ENCODE assay signal across 13 mouse cellular contexts in genomic region chr4:54387460-54387859, GRCm38 (mm10).
DNase-seq lines count a peak whose midpoint lies in the region; ATAC-seq and TF ChIP-seq lines count a peak whose summit lies in the region.
"Had no signal": no experiment of that assay in that cellular context is flagged by ENCODE, and none has a peak within 500 bp of the region (broad histone marks: within the 10 kb centered on the region; RNA-seq: fewer than 3 reads in every experiment).

No protein-coding gene starts in this region.

- H3K4me2 ChIP-seq in neural tube, embryonic 15.5 days = no peak overlapping the region
- no peak overlapping the region for H3K4me2 ChIP-seq in midbrain, embryonic 12.5 days (replicated peaks)
- H3K4me2 ChIP-seq in stomach, postnatal 0 days (replicated peaks; ENCODE audit: low read depth) = no peak overlapping the region
- H3K4me2 ChIP-seq: limb, embryonic 12.5 days had no signal

- TF ChIP-seq EP300 in stomach, postnatal 0 days (optimal IDR thresholded peaks at IDR 0.05) = no peak

- H3K9me3 ChIP-seq in neural tube, embryonic 15.5 days (replicated peaks) = no peaks in the 10 kb centered on the region
- H3K9me3 ChIP-seq in hindbrain, embryonic 10.5 days = no peaks in the 10 kb centered on the region
- no peaks in the 10 kb centered on the region for H3K9me3 ChIP-seq in midbrain, embryonic 12.5 days
- H3K9me3 ChIP-seq in stomach, postnatal 0 days (ENCODE audit: control insufficient read depth, low read length) = no peaks in the 10 kb centered on the region
- H3K9me3 ChIP-seq: limb, embryonic 12.5 days had no signal

- H3K9ac ChIP-seq in neural tube, embryonic 15.5 days (replicated peaks) = no peak overlapping the region
- H3K9ac ChIP-seq in midbrain, embryonic 12.5 days (replicated peaks) = no peak overlapping the region
- H3K9ac ChIP-seq in stomach, postnatal 0 days (ENCODE audit: low read length) = no peak overlapping the region
- H3K9ac ChIP-seq: limb, embryonic 12.5 days had no signal

- H3K4me3 ChIP-seq in neural tube, embryonic 15.5 days (replicated peaks) = no peak overlapping the region
- no peak overlapping the region for H3K4me3 ChIP-seq in hindbrain, embryonic 10.5 days
- no peak overlapping the region for H3K4me3 ChIP-seq in midbrain, embryonic 12.5 days
- H3K4me3 ChIP-seq in stomach, postnatal 0 days (ENCODE audit: low read depth, low read length) = no peak overlapping the region
- H3K4me3 ChIP-seq: limb, embryonic 12.5 days had no signal

- H3K36me3 ChIP-seq in neural tube, embryonic 15.5 days = no peaks in the 10 kb centered on the region
- no peaks in the 10 kb centered on the region for H3K36me3 ChIP-seq in hindbrain, embryonic 10.5 days
- no peaks in the 10 kb centered on the region for H3K36me3 ChIP-seq in midbrain, embryonic 12.5 days
- no peaks in the 10 kb centered on the region for H3K36me3 ChIP-seq in stomach, postnatal 0 days (ENCODE audit: control insufficient read depth, insufficient read depth, low read length)
- H3K36me3 ChIP-seq: limb, embryonic 12.5 days had no signal

- no peak for TF ChIP-seq CTCF in stomach, postnatal 0 days (IDR thresholded peaks at IDR 0.05; ENCODE audit: low read depth)

- no peak for ATAC-seq in neural tube, embryonic 15.5 days (ENCODE audit: low FRiP score)
- 0 out of 2 replicates have a peak, but pooled peaks have one; percentile 34 for ATAC-seq in midbrain, embryonic 12.5 days (ENCODE audit: low FRiP score, low read depth)
- peak; percentile 68 for ATAC-seq in stomach, postnatal 0 days (ENCODE audit: low FRiP score, low TSS enrichment)

- H3K4me1 ChIP-seq in neural tube, embryonic 15.5 days = peaks cover 3% of the 10 kb centered on the region; the same call in 1 of the 2 replicates
- H3K4me1 ChIP-seq in hindbrain, embryonic 10.5 days (replicated peaks) = 0 out of 2 replicates have a peak, but pooled peaks cover 9% of the 10 kb centered on the region
- peaks cover 17% of the 10 kb centered on the region for H3K4me1 ChIP-seq in midbrain, embryonic 12.5 days
- no peaks in the 10 kb centered on the region for H3K4me1 ChIP-seq in stomach, postnatal 0 days (replicated peaks; ENCODE audit: control insufficient read depth, insufficient read depth)

- peak; percentile 22 for DNase-seq in neural tube, embryonic 10.5 days (ENCODE audit: extremely low spot score, low spot score)
- no peak for DNase-seq in hindbrain, embryonic 10.5 days (ENCODE audit: low spot score)
- peak; percentile 38 for DNase-seq in stomach, postnatal 0 days (ENCODE audit: low spot score)
- no peak for DNase-seq in B cell, adult 2 months
- no peak for DNase-seq in cerebellum, postnatal 14 days
- DNase-seq: adrenal gland, postnatal 25 days; cerebellum, adult 11-12 months; gastrocnemius, postnatal 25 days; heart, postnatal 10 days; layer of hippocampus, adult 9-11 months had no signal

- no peak overlapping the region for H3K27ac ChIP-seq in neural tube, embryonic 15.5 days (replicated peaks)
- peak overlapping the region; percentile 6; the same call in 1 of the 2 replicates for H3K27ac ChIP-seq in hindbrain, embryonic 10.5 days
- H3K27ac ChIP-seq in midbrain, embryonic 12.5 days (replicated peaks) = 0 out of 2 replicates have a peak overlapping the region, but pooled peaks have one; percentile 30
- no peak overlapping the region for H3K27ac ChIP-seq in stomach, postnatal 0 days (replicated peaks)
- H3K27ac ChIP-seq: limb, embryonic 12.5 days had no signal

- H3K27me3 ChIP-seq in neural tube, embryonic 15.5 days (replicated peaks) = no peaks in the 10 kb centered on the region
- H3K27me3 ChIP-seq in hindbrain, embryonic 10.5 days (ENCODE audit: insufficient read depth, poor library complexity, severe bottlenecking) = no peaks in the 10 kb centered on the region
- H3K27me3 ChIP-seq in midbrain, embryonic 12.5 days = no peaks in the 10 kb centered on the region
- no peaks in the 10 kb centered on the region for H3K27me3 ChIP-seq in stomach, postnatal 0 days (ENCODE audit: control insufficient read depth, insufficient read depth, low read length)
- H3K27me3 ChIP-seq: limb, embryonic 12.5 days had no signal

- WGBS in neural tube, embryonic 15.5 days = 36% methylated on average over 6 of the region's 6 CpGs
- 53% methylated on average over 6 of the region's 6 CpGs for WGBS in hindbrain, embryonic 10.5 days
- 47% methylated on average over 6 of the region's 6 CpGs for WGBS in midbrain, embryonic 12.5 days
- 36% methylated on average over 6 of the region's 6 CpGs for WGBS in stomach, postnatal 0 days

Comparison
In these comparisons a context has a peak if more than half of its experiments do, and no peak if none do; other contexts are left out.
1. DNase-seq: peak in neural tube, embryonic 10.5 days (single experiment) and stomach, postnatal 0 days (single experiment); none in hindbrain, embryonic 10.5 days (single experiment), B cell, adult 2 months (0 of 2) and cerebellum, postnatal 14 days (0 of 2).
2. H3K27ac ChIP-seq: peak in hindbrain, embryonic 10.5 days (single experiment) and midbrain, embryonic 12.5 days (single experiment); none in neural tube, embryonic 15.5 days (single experiment) and stomach, postnatal 0 days (single experiment).